Mouse (Mus musculus) testis, adult 2 months (tissue): ENCODE results near the gene Smok3b.

ENCODE experiments used
- CTCF ChIP-seq: fragments of 200-500 bp; IDR thresholded peaks from 2 replicates; pipeline ENCODE4 v1.5.1; 2012; ENCODE audit warnings: low read depth, mild to moderate bottlenecking, inconsistent platforms, low read length, moderate library complexity; ENCODE audit not compliant: control insufficient read depth, insufficient read depth, insufficient replicate concordance
- POLR2A ChIP-seq: fragments of 200-500 bp; IDR thresholded peaks from 2 replicates; pipeline ENCODE4 v1.6.1; 2012; ENCODE audit warnings: low read depth, mild to moderate bottlenecking, inconsistent platforms, low read length, moderate library complexity; ENCODE audit not compliant: control insufficient read depth

GRCm38 (mm10) chr5:138075684-138076083, 54.5 kb downstream of the Smok3b start:
- TF ChIP-seq CTCF (no peak), POLR2A (no peak)
